Mouse (Mus musculus) stomach, postnatal 0 days (tissue): ENCODE measurements around the gene Espl1. TPM values are rescaled to one million over a fixed set of nuclear protein-coding genes. Genes with fewer than 3 reads are reported as not detected.

Source experiments
- ATAC-seq: fragments of 200-750 bp; cut with Nextera tagmentation; 2 replicates; pipeline ENCODE4 v1.8.0; 2017; ENCODE audit not compliant: low FRiP score, low TSS enrichment
- DNase-seq: peaks from one replicate; pipeline ENCODE4 v3.0.0-alpha.2; 2016; ENCODE audit warnings: low spot score
- H3K27ac ChIP-seq: fragments of 300-500 bp; sonication (generic); replicated peaks from 2 replicates; pipeline ENCODE4 v1.5.1; 2014; ENCODE audit warnings: mild to moderate bottlenecking, control low read depth
- H3K27me3 ChIP-seq: fragments of 300-500 bp; sonication (generic); 2 replicates; pipeline ENCODE4 v1.6.1; 2014; ENCODE audit warnings: low read length; ENCODE audit not compliant: control insufficient read depth, insufficient read depth
- H3K36me3 ChIP-seq: fragments of 300-500 bp; sonication (generic); 2 replicates; pipeline ENCODE4 v1.6.1; 2014; ENCODE audit warnings: low read length, mixed read lengths; ENCODE audit not compliant: control insufficient read depth, insufficient read depth
- H3K4me1 ChIP-seq: fragments of 300-500 bp; sonication (generic); replicated peaks from 2 replicates; pipeline ENCODE4 v1.6.1; 2014; ENCODE audit warnings: antibody characterized with exemption; ENCODE audit not compliant: control insufficient read depth, insufficient read depth
- H3K4me2 ChIP-seq: fragments of 300-500 bp; sonication (generic); replicated peaks from 2 replicates; pipeline ENCODE4 v1.6.1; 2014; ENCODE audit warnings: low read depth, mild to moderate bottlenecking, control low read depth, moderate library complexity
- H3K4me3 ChIP-seq: fragments of 300-500 bp; sonication (generic); 2 replicates; pipeline ENCODE4 v1.5.1; 2014; ENCODE audit warnings: low read depth, low read length, control low read depth
- H3K9ac ChIP-seq: fragments of 300-500 bp; sonication (generic); 2 replicates; pipeline ENCODE4 v1.6.1; 2014; ENCODE audit warnings: mild to moderate bottlenecking, low read length, control low read depth, mixed read lengths
- H3K9me3 ChIP-seq: fragments of 300-500 bp; sonication (generic); 2 replicates; pipeline ENCODE4 v1.6.1; 2016; ENCODE audit warnings: low read length; ENCODE audit not compliant: control insufficient read depth
- CTCF ChIP-seq: IDR thresholded peaks from 2 replicates; pipeline ENCODE4 v1.5.1; 2016; ENCODE audit warnings: antibody characterized with exemption, low read depth, mild to moderate bottlenecking, moderate library complexity
- EP300 ChIP-seq: optimal IDR thresholded peaks from 2 replicates; pipeline ENCODE3; 2016; ENCODE audit warnings: antibody characterized with exemption
- WGBS: fragments of 180-500 bp; shearing (Covaris S2); extraction: QIAGEN DNeasy Blood & Tissue Kit; methylation state at CpG from one replicate; pipeline ENCODE4 v1.1.7; 2014; 5-methylcytosine and 5-hydroxymethylcytosine counted together
- polyA plus RNA-seq: library from polyadenylated mRNA; unstranded; fragments of >200 nt; fragmentation: Nextera tagmentation; extraction: Ambion mirVana; gene quantifications from 2 replicates; pipeline ENCODE4 v1.2.1, GENCODE M21; 2015

The Espl1 gene
- polyA plus RNA-seq, 1 experiment from 2014 or later: 4.0 TPM

DNA sequence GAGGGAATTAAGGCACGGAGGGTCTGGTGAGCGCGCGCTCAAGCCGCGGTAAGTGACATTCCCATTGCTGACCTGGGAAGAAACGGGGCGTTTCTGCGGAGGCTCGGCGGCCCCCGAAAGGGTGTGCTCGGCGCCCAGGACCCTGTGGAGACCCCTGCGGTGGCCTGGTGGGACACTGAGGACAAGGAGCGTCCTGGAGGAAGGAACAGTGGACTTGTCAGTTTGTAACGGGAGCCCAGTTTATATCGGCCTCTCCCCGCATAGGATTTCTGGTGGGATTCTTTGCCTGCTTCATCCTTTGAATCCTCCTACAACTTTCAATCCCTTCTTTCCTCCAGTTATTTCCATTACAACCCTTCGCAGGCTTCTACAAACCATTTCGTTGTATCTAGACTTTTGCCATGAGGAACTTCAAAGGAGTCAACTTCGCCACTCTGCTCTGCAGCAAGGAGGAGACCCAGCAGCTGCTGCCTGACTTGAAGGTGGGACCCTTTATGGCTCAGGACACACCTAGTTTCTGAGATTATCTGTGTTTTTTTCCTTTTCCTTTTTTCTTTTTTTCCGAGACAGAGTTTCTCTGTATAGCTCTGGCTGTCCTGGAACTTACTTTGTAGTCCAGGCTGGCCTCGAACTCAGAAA is 421 bp downstream of the Espl1 start:
- Histone ChIP-seq H3K9ac (peak overlapping the region; percentile 43), H3K4me2 (peak overlapping the region; percentile 76), H3K27ac (no peak overlapping the region), H3K4me1 (no peaks in the 10 kb centered on the region), H3K27me3 (no peaks in the 10 kb centered on the region), H3K9me3 (no peaks in the 10 kb centered on the region), H3K36me3 (peaks cover 4% of the 10 kb centered on the region; the same call in 1 of the 2 replicates), H3K4me3 (peak overlapping the region; percentile 55)
- TF ChIP-seq EP300 (no peak), CTCF (no peak)
- WGBS: 5% methylated on average over 24 of the region's 24 CpGs
- peak; percentile 48 for ATAC-seq
- no peak for DNase-seq

DNA sequence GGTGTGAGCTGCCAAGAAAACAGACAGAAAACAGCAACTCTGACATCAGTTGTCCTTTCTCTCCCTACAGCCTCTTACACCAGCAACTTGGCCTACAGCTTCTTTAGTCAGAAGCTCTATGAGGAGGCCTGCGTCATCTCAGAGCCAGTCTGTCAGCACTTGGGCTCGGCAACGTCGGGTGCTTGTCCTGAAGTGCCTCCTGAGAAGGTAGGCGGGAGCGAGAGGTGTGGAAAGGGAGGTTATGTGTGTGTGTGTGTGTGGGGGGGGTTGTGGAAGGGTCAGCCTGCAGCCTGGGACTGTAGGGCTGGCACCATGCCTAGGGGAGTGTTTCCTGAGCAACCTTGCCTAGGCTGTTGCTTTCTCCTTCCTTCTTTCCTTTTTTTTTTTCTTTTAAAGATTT is 6.5 kb downstream of the Espl1 start:
- H3K4me2 ChIP-seq: no peak overlapping the region
- TF ChIP-seq EP300 (no peak), CTCF (no peak)
- no peak overlapping the region for H3K27ac ChIP-seq
- no peaks in the 10 kb centered on the region for H3K9me3 ChIP-seq
- WGBS: 74% methylated on average over 6 of the region's 6 CpGs
- H3K9ac ChIP-seq: no peak overlapping the region
- H3K27me3 ChIP-seq: no peaks in the 10 kb centered on the region
- no peaks in the 10 kb centered on the region for H3K4me1 ChIP-seq
- DNase-seq: no peak
- ATAC-seq: 0 out of 2 replicates have a peak, but pooled peaks have one; percentile 36
- peaks cover 19% of the 10 kb centered on the region; the same call in 1 of the 2 replicates for H3K36me3 ChIP-seq
- no peak overlapping the region for H3K4me3 ChIP-seq

DNA sequence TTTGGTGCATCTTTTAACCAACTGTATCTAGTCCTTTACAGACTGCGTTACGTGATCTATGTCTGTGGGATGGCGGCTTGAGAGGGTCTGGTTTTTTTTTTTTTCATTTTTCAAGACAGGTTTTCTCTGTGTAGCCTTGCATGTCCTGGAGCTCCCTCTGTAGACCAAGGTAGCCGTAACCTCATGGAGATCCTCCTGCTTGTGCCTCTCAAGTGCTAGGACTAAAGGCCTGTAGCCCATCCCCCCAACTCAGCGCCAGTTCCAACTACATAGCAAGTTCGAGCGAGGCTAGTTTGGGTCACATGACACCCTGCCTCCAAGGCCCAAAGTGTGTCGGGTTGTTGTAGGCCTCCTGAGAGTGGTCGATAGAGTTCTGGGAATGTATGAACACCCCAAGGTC is 12.7 kb downstream of the Espl1 start:
- no peak for ATAC-seq
- Histone ChIP-seq H3K9ac (no peak overlapping the region), H3K36me3 (peaks cover 21% of the 10 kb centered on the region), H3K4me1 (no peaks in the 10 kb centered on the region), H3K4me3 (no peak overlapping the region), H3K27ac (no peak overlapping the region), H3K9me3 (no peaks in the 10 kb centered on the region), H3K4me2 (no peak overlapping the region), H3K27me3 (no peaks in the 10 kb centered on the region)
- no peak for DNase-seq
- TF ChIP-seq EP300 (no peak), CTCF (0 out of 2 replicates have a peak, but pooled peaks have one; percentile 11)
- WGBS: 87% methylated on average over 9 of the region's 9 CpGs

DNA sequence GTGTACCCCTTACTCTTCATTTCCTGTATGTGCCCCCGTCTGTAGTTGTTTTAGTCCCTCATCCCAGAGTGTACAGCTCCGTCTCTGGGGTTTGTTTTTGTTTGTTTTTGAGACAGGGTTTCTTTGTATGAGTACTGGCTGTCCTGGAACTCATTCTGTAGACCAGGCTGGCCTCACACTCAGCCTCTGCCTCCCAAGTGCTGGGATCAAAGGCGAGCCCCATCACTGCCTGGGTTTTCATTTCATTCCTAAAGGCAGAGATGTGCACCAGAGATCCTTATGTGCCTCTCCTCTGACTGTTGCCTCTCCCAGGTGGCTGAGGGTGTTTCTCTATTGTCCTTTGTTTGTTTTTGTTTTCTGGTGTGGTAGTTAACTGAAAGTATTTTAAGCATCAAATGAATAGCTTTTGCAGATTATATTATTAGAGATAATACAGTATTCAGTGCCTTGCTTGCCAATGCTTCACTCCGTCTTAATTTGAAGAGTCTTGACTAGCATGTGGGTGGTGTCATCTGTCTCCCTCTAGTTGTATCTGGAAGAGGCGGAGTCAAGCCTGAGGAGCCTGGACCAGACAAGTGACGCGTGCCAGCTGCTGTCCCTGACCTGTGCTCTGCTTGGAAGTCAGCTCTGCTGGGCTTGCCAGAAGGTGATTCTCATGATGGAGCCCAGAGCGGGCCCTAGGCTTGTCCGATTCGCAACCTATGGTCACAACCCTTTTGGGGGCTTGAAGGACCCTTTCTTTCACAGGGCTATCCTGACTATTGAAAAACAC is 14.2 kb downstream of the Espl1 start:
- 53% methylated on average over 10 of the region's 10 CpGs for WGBS
- Histone ChIP-seq H3K27me3 (no peaks in the 10 kb centered on the region), H3K4me1 (no peaks in the 10 kb centered on the region), H3K4me2 (no peak overlapping the region), H3K27ac (no peak overlapping the region), H3K36me3 (peaks cover 15% of the 10 kb centered on the region; the same call in 1 of the 2 replicates), H3K4me3 (no peak overlapping the region), H3K9me3 (no peaks in the 10 kb centered on the region), H3K9ac (no peak overlapping the region)
- no peak for ATAC-seq
- DNase-seq: no peak
- no peak for TF ChIP-seq CTCF
- no peak for TF ChIP-seq EP300

DNA sequence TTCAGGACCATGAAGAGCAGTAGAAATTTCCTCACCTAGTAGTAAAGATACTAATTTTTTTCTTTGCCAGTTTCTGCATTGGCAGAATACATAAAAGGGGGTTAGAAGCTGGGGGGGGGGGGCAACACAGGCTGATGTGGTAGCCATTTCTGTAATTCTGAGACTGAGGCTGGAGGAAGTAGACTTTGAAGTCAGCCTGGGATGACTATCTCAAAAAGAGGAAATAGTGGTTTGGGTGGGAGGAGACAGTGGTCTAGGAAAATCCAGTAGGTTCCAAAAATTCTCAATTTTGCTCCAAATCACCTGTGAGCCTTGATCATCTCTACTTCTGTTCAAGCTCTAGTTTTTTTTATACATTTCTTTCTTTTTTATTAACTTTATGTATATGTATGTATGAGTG is 15.4 kb downstream of the Espl1 start:
- Histone ChIP-seq H3K9me3 (no peaks in the 10 kb centered on the region), H3K36me3 (peaks cover 7% of the 10 kb centered on the region), H3K4me3 (no peak overlapping the region), H3K9ac (no peak overlapping the region), H3K27me3 (no peaks in the 10 kb centered on the region), H3K4me1 (no peaks in the 10 kb centered on the region), H3K27ac (no peak overlapping the region), H3K4me2 (no peak overlapping the region)
- DNase-seq: no peak
- TF ChIP-seq EP300 (no peak), CTCF (no peak)
- no peak for ATAC-seq

DNA sequence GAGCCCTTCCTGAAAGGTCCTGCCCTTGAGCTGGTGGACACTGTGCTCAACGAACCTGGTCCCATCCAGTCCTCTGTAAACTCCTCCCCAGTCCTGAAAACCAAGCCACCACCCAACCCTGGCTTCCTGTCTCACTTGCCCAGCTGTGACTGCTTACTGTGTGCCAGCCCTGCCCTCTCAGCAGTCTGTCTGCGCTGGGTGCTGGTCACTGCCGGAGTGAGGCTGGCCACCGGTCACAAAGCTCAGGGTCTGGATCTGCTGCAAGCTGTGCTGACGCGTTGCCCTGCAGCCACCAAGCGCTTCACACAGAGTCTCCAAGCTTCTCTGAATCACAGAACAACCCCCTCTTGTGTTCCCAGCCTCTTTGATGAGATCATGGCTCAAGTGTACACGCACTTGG is 19.2 kb downstream of the Espl1 start:
- no peak overlapping the region for H3K27ac ChIP-seq
- 77% methylated on average over 8 of the region's 8 CpGs for WGBS

More for the DNA sequence above, 19.2 kb downstream of the Espl1 start:
- Histone ChIP-seq H3K9me3 (no peaks in the 10 kb centered on the region), H3K36me3 (peaks cover 10% of the 10 kb centered on the region), H3K4me2 (no peak overlapping the region), H3K4me3 (no peak overlapping the region), H3K9ac (no peak overlapping the region), H3K27me3 (no peaks in the 10 kb centered on the region), H3K4me1 (no peaks in the 10 kb centered on the region)
- DNase-seq: no peak
- TF ChIP-seq CTCF (no peak), EP300 (no peak)
- no peak for ATAC-seq
